Mouse (Mus musculus) kidney, adult 2 months (tissue): ENCODE data around the gene Znrf4.

ENCODE experiments used
- CTCF ChIP-seq: fragments of 200-500 bp; conservative IDR thresholded peaks from 2 replicates; pipeline ENCODE4 v1.5.1; 2011; ENCODE audit warnings: low read depth, mild to moderate bottlenecking, control low read depth, low read length, moderate library complexity, mixed read lengths; ENCODE audit not compliant: insufficient read depth, insufficient read length
- POLR2A ChIP-seq: fragments of 200-500 bp; IDR thresholded peaks from one replicate; pipeline ENCODE4 v1.6.1; 2011; ENCODE audit warnings: low read depth, low read length, control low read depth

DNA sequence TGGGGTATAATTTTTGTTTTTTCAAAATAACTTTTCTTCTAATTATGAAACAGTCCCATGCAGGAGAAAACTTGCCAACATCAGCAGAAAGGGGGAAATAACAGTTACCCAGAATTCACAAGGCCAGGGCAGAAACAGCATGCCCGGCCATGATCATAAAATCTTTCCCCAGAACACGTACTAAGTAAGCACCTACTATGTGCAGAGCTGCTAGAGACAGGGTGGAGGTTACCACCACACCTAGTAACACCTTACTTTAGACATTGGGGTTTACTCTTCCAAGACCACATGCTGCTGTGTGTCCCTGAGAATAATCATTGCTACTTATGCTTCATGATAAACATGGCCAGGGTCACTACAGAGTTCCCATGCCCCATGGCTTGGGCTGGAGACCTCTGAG is 47.9 kb downstream of the Znrf4 start:
- TF ChIP-seq CTCF (no peak), POLR2A (no peak)
